Mouse (Mus musculus) liver, embryonic 14 days (tissue): ENCODE measurements around the gene Ifit3. TPM values are rescaled to one million over a fixed set of nuclear protein-coding genes. Genes with fewer than 3 reads are reported as not detected.

ENCODE experiments used
- polyA plus RNA-seq: library from polyadenylated mRNA; depleted of rRNA; stranded (reverse); fragments of >200 nt; gene quantifications from 2 replicates; pipeline ENCODE4 v1.2.3, GENCODE M21; 2012; rRNA removed

Gene Ifit3
- 1.7 and 2.1 TPM in 2 replicates for polyA plus RNA-seq

GRCm38 (mm10) chr19:34583126-34583766 is at the start of gene Ifit3:
Ifit3 (plus strand) TSS chr19:34583531.

DNA sequence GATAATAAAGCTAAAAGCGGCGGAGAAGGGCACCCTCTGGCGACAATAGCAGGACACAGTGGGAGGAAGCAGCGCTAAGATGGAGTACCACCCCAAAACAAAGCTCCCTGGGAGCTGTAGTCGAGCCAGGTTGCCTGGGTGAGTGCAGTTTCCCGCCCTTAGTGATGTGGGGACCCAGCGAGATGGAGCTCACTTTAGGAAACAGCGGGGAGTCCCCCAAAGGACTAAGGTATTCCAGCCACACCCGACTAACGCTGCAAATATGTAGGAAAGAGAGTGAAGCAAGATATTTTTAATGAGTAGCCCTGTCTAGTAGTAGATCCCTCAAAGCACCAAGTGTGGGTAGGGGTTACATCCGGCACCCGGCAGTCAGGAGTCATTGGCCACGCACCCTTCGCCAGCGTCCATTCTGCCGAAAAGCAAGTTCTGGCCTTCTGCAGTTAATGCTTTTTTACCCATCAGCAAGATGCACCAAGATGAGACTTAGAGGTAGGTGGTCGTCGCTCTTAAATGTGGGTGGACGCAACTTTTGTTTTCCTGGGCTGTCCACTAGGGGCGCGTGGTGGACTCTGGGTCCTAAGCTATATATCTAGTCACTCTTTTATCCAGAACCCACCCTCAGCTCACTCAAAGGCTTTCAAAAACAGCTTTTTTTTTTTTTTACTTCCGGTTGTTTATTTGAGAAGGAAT is 32.7 kb upstream of the Ifit3 start, which contains the start of gene Ifit2:
Gene Ifit2, plus strand, starts transcription at position 161 of the 690 bp plus-strand sequence.

GRCm38 (mm10) chr19:34601888-34602287 is 18.6 kb downstream of the Ifit3 start, which contains the start of gene Ifit1bl1:
Ifit1bl1 (minus strand) TSS chr19:34601956.

DNA sequence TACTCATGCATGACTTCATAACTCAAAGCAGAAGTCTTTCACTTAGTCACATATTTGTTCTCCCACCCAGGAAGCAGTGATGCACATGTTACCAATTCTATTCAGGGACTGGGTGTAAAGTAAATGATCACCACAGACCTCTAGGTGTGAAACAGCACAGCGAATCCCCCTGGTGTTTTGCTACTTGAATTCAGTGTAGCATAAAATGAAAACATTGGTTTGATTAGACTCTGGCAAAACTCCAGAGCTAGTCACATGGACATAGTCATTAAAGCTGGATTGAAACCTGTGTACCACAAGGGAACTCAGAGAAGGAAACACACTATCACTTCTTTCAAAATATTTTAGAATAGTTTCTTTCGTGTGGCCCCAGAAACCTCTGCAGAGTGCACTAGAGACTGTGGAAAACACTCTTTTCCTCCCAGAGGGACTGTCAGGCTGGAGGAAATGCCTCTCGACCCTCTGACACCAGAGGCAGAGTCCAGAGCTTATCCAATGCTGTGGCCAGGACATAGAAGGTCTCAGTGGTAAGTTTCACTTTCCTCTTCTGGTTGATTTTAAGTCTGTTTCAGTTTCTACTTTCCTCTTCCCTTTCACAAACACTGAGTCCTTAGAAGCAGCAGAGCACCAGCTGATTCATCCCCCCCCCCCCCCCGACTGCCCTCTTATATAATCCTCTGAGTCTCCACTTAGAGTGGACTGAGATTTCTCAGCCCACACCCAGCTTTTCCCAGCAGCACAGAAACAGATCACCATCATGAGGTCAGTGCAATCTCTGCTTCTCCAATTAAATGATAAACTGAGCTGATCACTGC is 24.1 kb downstream of the Ifit3 start, which contains the start of gene Ifit3b:
Gene Ifit3b, plus strand, starts transcription at position 734 of the 815 bp plus-strand sequence.

Other genes starting within 250 kb of the Ifit3 start
- 0.12 and 0.16 TPM in 2 replicates for gene Ch25h, start 108.4 kb upstream of the Ifit3 start, polyA plus RNA-seq
- 20.6 and 25.6 TPM in 2 replicates for gene Lipa, start 56.1 kb upstream of the Ifit3 start, polyA plus RNA-seq
- gene Ifit2, start 32.8 kb upstream of the Ifit3 start, polyA plus RNA-seq: 2.4 TPM in 2 replicates
- 0.15 and 0.21 TPM in 2 replicates for gene Ifit1bl1, start 18.4 kb downstream of the Ifit3 start, polyA plus RNA-seq
- 0.33 and 0.37 TPM in 2 replicates for gene Ifit3b, start 24.4 kb downstream of the Ifit3 start, polyA plus RNA-seq
- 0.02 and 0.03 TPM in 2 replicates for gene Ifit1bl2, start 57.2 kb downstream of the Ifit3 start, polyA plus RNA-seq
- gene Ifit1, start 57.3 kb downstream of the Ifit3 start, polyA plus RNA-seq: 0.85 and 1.2 TPM in 2 replicates
- gene Slc16a12, start 163.8 kb downstream of the Ifit3 start, polyA plus RNA-seq: 4.6 and 5.6 TPM in 2 replicates